Mouse (Mus musculus) kidney, adult 2 months (tissue): Measurements from ENCODE around the gene Pou1f1.

Experiments used
- CTCF ChIP-seq: fragments of 200-500 bp; conservative IDR thresholded peaks from 2 replicates; pipeline ENCODE4 v1.5.1; 2011; ENCODE audit warnings: low read depth, mild to moderate bottlenecking, control low read depth, low read length, moderate library complexity, mixed read lengths; ENCODE audit not compliant: insufficient read depth, insufficient read length
- POLR2A ChIP-seq: fragments of 200-500 bp; IDR thresholded peaks from one replicate; pipeline ENCODE4 v1.6.1; 2011; ENCODE audit warnings: low read depth, low read length, control low read depth

DNA sequence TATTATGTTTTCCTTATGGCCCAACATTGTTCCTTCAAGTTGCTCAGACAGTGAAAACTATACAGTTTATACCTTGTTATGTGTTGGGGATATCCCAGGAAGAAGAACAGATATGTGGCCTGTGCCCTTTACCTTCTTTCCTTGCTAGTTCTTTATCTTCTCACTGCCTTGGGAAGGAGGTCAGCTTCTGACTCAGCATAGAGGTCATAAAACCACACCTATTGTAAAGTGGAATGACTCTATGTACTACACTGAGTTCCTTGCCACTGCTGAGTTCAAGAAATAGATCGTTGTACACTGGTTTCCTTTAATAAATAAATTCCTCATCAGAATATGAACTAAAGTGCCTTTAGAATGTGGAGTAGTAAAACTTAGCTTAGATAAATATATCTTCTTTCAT lies 44.6 kb downstream of the Pou1f1 start:
- no peak for TF ChIP-seq CTCF
- TF ChIP-seq POLR2A: no peak
